Mouse (Mus musculus): ENCODE measurements at regions not wholly inside any gene's neighbourhood (a gene's known extent, or its start where the extent isn't known, plus 50 kb on each side); places are given as distances from the start of the nearest gene placed in this dataset.

DNA sequence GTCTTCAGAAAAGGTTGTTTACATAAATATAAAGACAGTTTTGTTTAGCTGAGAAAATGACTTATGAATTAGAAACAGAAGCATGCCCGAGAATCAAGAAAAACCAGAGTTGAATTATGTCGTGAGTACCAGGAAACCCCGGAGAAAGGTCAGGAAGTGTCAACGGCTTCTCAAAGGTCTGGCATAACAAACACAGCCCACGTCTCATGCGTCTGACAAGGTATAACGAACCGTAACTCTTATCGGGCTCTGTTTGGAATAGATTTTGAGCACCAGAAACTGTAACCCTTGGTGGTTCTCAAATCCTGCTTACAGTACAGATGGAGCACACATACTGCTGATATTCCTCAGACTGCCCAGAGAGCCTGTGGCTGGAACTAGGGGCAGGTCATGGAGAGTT, 260.9 kb upstream of the Arglu1 start:
- TF ChIP-seq POLR2A (IDR thresholded peaks at IDR 0.05; ENCODE audit: borderline replicate concordance, extremely low read depth, insufficient read depth, insufficient read length, poor library complexity, severe bottlenecking) (no peak), CTCF (IDR thresholded peaks at IDR 0.05; ENCODE audit: borderline replicate concordance, extremely low read depth, insufficient read depth, insufficient read length) (no peak)
- DNase-seq (ENCODE audit: low read depth): no peak

- TF ChIP-seq POLR2A (IDR thresholded peaks at IDR 0.05; ENCODE audit: borderline replicate concordance, extremely low read depth, insufficient read depth, insufficient read length, poor library complexity, severe bottlenecking) (no peak), CTCF (IDR thresholded peaks at IDR 0.05; ENCODE audit: borderline replicate concordance, extremely low read depth, insufficient read depth, insufficient read length) (no peak)
- peak; percentile 76 for DNase-seq (ENCODE audit: low read depth)
Observed at GRCm38 (mm10) chr8:8947516-8948161, 257.3 kb upstream of the Arglu1 start.

- no peak for DNase-seq (ENCODE audit: low read depth)
- TF ChIP-seq CTCF (IDR thresholded peaks at IDR 0.05; ENCODE audit: borderline replicate concordance, extremely low read depth, insufficient read depth, insufficient read length) (no peak), POLR2A (IDR thresholded peaks at IDR 0.05; ENCODE audit: borderline replicate concordance, extremely low read depth, insufficient read depth, insufficient read length, poor library complexity, severe bottlenecking) (no peak)
Observed at GRCm38 (mm10) chr8:8942991-8943390, 252.7 kb upstream of the Arglu1 start.

GRCm38 (mm10) chr8:8940899-8941298, 250.6 kb upstream of the Arglu1 start:
- DNase-seq (ENCODE audit: low read depth): no peak
- TF ChIP-seq CTCF (IDR thresholded peaks at IDR 0.05; ENCODE audit: borderline replicate concordance, extremely low read depth, insufficient read depth, insufficient read length) (no peak), POLR2A (IDR thresholded peaks at IDR 0.05; ENCODE audit: borderline replicate concordance, extremely low read depth, insufficient read depth, insufficient read length, poor library complexity, severe bottlenecking) (no peak)

GRCm38 (mm10) chr8:8938536-8938935, 248.2 kb upstream of the Arglu1 start:
- no peak for TF ChIP-seq POLR2A (IDR thresholded peaks at IDR 0.05; ENCODE audit: borderline replicate concordance, extremely low read depth, insufficient read depth, insufficient read length, poor library complexity, severe bottlenecking)
- TF ChIP-seq CTCF (IDR thresholded peaks at IDR 0.05; ENCODE audit: borderline replicate concordance, extremely low read depth, insufficient read depth, insufficient read length): no peak
- DNase-seq (ENCODE audit: low read depth): no peak

- no peak for DNase-seq (ENCODE audit: low read depth)
- no peak for TF ChIP-seq CTCF (IDR thresholded peaks at IDR 0.05; ENCODE audit: borderline replicate concordance, extremely low read depth, insufficient read depth, insufficient read length)
- TF ChIP-seq POLR2A (IDR thresholded peaks at IDR 0.05; ENCODE audit: borderline replicate concordance, extremely low read depth, insufficient read depth, insufficient read length, poor library complexity, severe bottlenecking): no peak
Observed at GRCm38 (mm10) chr8:8932466-8932865, 242.1 kb upstream of the Arglu1 start.

DNA sequence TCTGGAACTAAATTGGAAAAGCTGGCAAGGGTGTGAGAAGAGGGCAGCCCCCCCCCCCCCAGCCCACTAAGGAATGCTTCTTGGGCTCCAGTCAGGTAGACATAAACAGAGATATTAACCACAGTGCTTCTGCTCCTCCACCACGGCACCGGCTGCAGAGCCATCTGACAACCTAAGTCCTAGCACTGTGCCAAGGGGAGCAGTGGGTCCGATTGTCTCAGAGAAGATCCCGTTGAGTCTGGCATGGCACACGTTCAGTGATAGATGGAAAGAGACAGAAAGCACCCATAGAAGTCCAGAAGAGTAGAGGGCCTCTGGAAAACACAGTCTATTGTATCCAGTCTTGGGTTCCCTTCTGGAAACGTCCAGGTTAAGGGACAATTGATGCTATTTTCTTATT, 241.4 kb upstream of the Arglu1 start:
- DNase-seq (ENCODE audit: low read depth): no peak
- no peak for TF ChIP-seq POLR2A (IDR thresholded peaks at IDR 0.05; ENCODE audit: borderline replicate concordance, extremely low read depth, insufficient read depth, insufficient read length, poor library complexity, severe bottlenecking)

DNA sequence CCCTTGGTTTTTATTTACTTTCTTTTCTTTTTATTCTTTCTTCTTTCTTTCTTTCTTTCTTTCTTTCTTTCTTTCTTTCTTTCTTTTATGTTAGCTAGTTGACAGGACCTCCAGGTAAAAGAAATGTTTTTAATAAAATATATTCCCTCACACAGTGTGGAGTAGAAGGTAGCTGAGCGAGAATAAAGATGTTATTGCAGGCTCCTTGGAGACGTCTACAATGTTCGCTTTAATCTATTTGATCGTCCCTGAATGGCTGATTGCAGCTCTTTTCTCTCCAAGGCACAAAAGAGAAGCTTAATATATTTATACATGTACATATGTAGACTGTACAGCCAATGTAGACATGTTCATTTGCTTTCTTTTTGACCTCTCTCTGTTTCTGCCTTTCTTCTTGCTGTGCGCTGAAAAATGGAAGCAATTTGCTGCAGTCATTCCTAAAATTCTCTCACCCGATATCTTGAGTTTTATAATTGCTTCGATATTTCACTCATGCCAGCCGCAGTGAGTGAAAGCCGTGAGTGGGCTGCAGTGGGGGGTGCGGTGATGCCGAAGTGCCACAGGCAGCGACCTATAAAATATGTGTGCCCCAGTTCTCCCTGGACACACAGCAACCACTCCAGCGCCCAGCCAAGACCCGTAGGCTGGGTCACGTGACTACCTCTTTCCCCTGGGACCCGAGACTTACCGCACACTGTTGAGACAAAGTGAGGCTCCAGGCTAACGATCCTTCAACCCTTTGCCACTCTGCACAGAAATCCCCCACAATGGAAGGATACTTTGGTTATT, 237.9 kb upstream of the Arglu1 start:
- no peak for DNase-seq (ENCODE audit: low read depth)
- TF ChIP-seq CTCF (IDR thresholded peaks at IDR 0.05; ENCODE audit: borderline replicate concordance, extremely low read depth, insufficient read depth, insufficient read length): no peak
- no peak for TF ChIP-seq POLR2A (IDR thresholded peaks at IDR 0.05; ENCODE audit: borderline replicate concordance, extremely low read depth, insufficient read depth, insufficient read length, poor library complexity, severe bottlenecking)

DNA sequence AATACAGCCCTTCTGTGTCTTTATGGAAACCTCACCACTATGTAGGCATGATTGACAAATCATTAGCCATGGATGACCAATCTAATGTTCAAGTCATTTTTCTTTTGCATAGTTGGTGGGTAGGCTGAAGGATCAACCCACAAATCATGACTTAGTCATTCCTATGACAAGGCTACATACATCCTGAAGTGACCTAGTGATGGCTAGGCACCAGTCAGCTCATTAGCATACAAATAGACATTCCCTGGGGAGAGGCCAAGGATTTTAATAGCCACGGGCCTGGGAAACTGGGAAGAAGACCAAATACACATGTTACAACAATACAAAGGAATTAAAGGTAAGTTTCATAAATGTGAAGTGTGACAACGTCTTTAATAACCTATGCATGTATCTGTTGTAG, 231.1 kb upstream of the Arglu1 start:
- DNase-seq (ENCODE audit: low read depth): no peak
- TF ChIP-seq CTCF (IDR thresholded peaks at IDR 0.05; ENCODE audit: borderline replicate concordance, extremely low read depth, insufficient read depth, insufficient read length): no peak
- no peak for TF ChIP-seq POLR2A (IDR thresholded peaks at IDR 0.05; ENCODE audit: borderline replicate concordance, extremely low read depth, insufficient read depth, insufficient read length, poor library complexity, severe bottlenecking)

GRCm38 (mm10) chr8:8919582-8920503, 229.5 kb upstream of the Arglu1 start:
- peak; percentile 56 for DNase-seq (ENCODE audit: low read depth)
- TF ChIP-seq POLR2A (IDR thresholded peaks at IDR 0.05; ENCODE audit: borderline replicate concordance, extremely low read depth, insufficient read depth, insufficient read length, poor library complexity, severe bottlenecking): no peak
- no peak for TF ChIP-seq CTCF (IDR thresholded peaks at IDR 0.05; ENCODE audit: borderline replicate concordance, extremely low read depth, insufficient read depth, insufficient read length)

- TF ChIP-seq POLR2A (IDR thresholded peaks at IDR 0.05; ENCODE audit: borderline replicate concordance, extremely low read depth, insufficient read depth, insufficient read length, poor library complexity, severe bottlenecking) (no peak), CTCF (IDR thresholded peaks at IDR 0.05; ENCODE audit: borderline replicate concordance, extremely low read depth, insufficient read depth, insufficient read length) (no peak)
- no peak for DNase-seq (ENCODE audit: low read depth)
Observed at GRCm38 (mm10) chr8:8919040-8919439, 228.7 kb upstream of the Arglu1 start.
